Mouse (Mus musculus) cortical plate, adult 2 months (tissue): ENCODE measurements around the gene Sp1.

ENCODE experiments used
- CTCF ChIP-seq: fragments of 200-500 bp; IDR thresholded peaks from 2 replicates; pipeline ENCODE4 v1.5.1; 2011; ENCODE audit warnings: mild to moderate bottlenecking, control low read depth, low read length; ENCODE audit not compliant: insufficient read depth; ENCODE audit errors: extremely low read depth
- POLR2A ChIP-seq: fragments of 200-500 bp; IDR thresholded peaks from 2 replicates; pipeline ENCODE4 v1.6.1; 2011; ENCODE audit warnings: mild to moderate bottlenecking, low read length, control low read depth; ENCODE audit not compliant: insufficient read depth; ENCODE audit errors: extremely low read depth

GRCm38 (mm10) chr15:102406196-102406911, 411 bp downstream of the Sp1 start:
- TF ChIP-seq CTCF (no peak), POLR2A (peak; percentile 56; the same call in 1 of the 2 replicates)
